Mouse (Mus musculus) CH12.LX (cell line): ENCODE data around the gene Cox19. TPM values are rescaled to one million over a fixed set of nuclear protein-coding genes. Genes with fewer than 3 reads are reported as not detected.
A peak's percentile ranks its signal among the peaks of the same experiment; 100 is the strongest.

Experiments
- DNase-seq: peaks from one replicate; pipeline ENCODE4 v3.0.0-alpha.2; 2013; ENCODE audit errors: extremely low read depth
- H3K27ac ChIP-seq: 2 replicates; pipeline ENCODE4 v1.5.1; 2012; ENCODE audit warnings: low read depth, mild to moderate bottlenecking, control low read depth, moderate library complexity; ENCODE audit not compliant: insufficient read depth
- H3K27me3 ChIP-seq: replicated peaks from 2 replicates; pipeline ENCODE3; 2012; ENCODE audit warnings: inconsistent platforms
- H3K36me3 ChIP-seq, 2 experiments: replicated peaks in 1 of 2; 2 replicates each; pipeline versions ENCODE3 to v1.6.1; 2012; ENCODE audit warnings: inconsistent platforms in 1 of 2, low read length in 1 of 2, mild to moderate bottlenecking in 1 of 2, mixed read lengths in 1 of 2, moderate library complexity in 1 of 2; ENCODE audit not compliant: control insufficient read depth in 1 of 2, insufficient read depth in 1 of 2
- H3K4me1 ChIP-seq, 2 experiments: 2 replicates each; pipeline ENCODE4 v1.6.1; 2012; ENCODE audit warnings: inconsistent platforms in 1 of 2, moderate library complexity in 1 of 2; ENCODE audit not compliant: insufficient read depth in 2 of 2, control insufficient read depth in 1 of 2
- H3K4me2 ChIP-seq: 2 replicates; pipeline ENCODE4 v1.6.1; 2012; ENCODE audit warnings: low read depth, mild to moderate bottlenecking, control low read depth; ENCODE audit not compliant: poor library complexity, insufficient read depth, severe bottlenecking
- H3K4me3 ChIP-seq, 3 experiments: fragments of 150-350 bp in 1 of 3; sonication (generic) in 1 of 3; replicated peaks in 1 of 3; 2 replicates each; pipeline versions ENCODE3 to v1.5.1; 2011 to 2012; ENCODE audit warnings: low read depth in 2 of 3, low read length in 2 of 3, mild to moderate bottlenecking in 2 of 3, moderate library complexity in 2 of 3, control low read depth in 1 of 3, improper control_type of control experiment in 1 of 3, inconsistent platforms in 1 of 3, mixed read lengths in 1 of 3; ENCODE audit not compliant: poor library complexity in 1 of 3
- H3K79me2 ChIP-seq: replicated peaks from 2 replicates; pipeline ENCODE4 v1.6.1; 2012; ENCODE audit warnings: mild to moderate bottlenecking, moderate library complexity; ENCODE audit not compliant: control insufficient read depth, poor library complexity, insufficient read depth, severe bottlenecking; ENCODE audit errors: extremely low read depth
- H3K9ac ChIP-seq: 2 replicates; pipeline ENCODE4 v1.6.1; 2012; ENCODE audit warnings: low read depth, mild to moderate bottlenecking, control low read depth, moderate library complexity; ENCODE audit not compliant: insufficient read depth
- H3K9me3 ChIP-seq: replicated peaks from 2 replicates; pipeline ENCODE3; 2012; ENCODE audit warnings: low read length, inconsistent platforms, mixed read lengths
- BHLHE40 ChIP-seq: IDR thresholded peaks from 2 replicates; pipeline ENCODE4 v1.6.1; 2011; ENCODE audit warnings: mild to moderate bottlenecking, low read depth, low read length, improper control_type of control experiment
- CHD1 ChIP-seq: IDR thresholded peaks from 2 replicates; pipeline ENCODE4 v1.6.1; 2012; ENCODE audit warnings: low read depth, low read length, improper control_type of control experiment, inconsistent platforms
- CHD2 ChIP-seq: IDR thresholded peaks from 2 replicates; pipeline ENCODE4 v1.6.1; 2011; ENCODE audit warnings: low read length, improper control_type of control experiment
- EP300 ChIP-seq: IDR thresholded peaks from 2 replicates; pipeline ENCODE4 v1.6.1; 2011; ENCODE audit warnings: low read length, improper control_type of control experiment
- ETS1 ChIP-seq: conservative IDR thresholded peaks from 2 replicates; pipeline ENCODE4 v1.6.1; 2012; ENCODE audit warnings: low read depth, mild to moderate bottlenecking, inconsistent platforms, low read length, improper control_type of control experiment, moderate library complexity
- HCFC1 ChIP-seq: IDR thresholded peaks from 2 replicates; pipeline ENCODE4 v1.6.1; 2012; ENCODE audit warnings: low read depth, mild to moderate bottlenecking, inconsistent platforms, low read length, improper control_type of control experiment
- IRF4 ChIP-seq: IDR thresholded peaks from 2 replicates; pipeline ENCODE4 v1.6.1; 2014; ENCODE audit warnings: low read depth, mild to moderate bottlenecking, inconsistent platforms, low read length, improper control_type of control experiment
- JUND ChIP-seq: conservative IDR thresholded peaks from 2 replicates; pipeline ENCODE4 v1.6.1; 2011; ENCODE audit warnings: low read depth, low read length, improper control_type of control experiment
- MAZ ChIP-seq: IDR thresholded peaks from 2 replicates; pipeline ENCODE4 v1.6.1; 2012; ENCODE audit warnings: low read depth, mild to moderate bottlenecking, inconsistent platforms, low read length, improper control_type of control experiment, moderate library complexity
- MEF2A ChIP-seq: IDR thresholded peaks from 2 replicates; pipeline ENCODE4 v1.6.1; 2014; ENCODE audit warnings: low read depth, mild to moderate bottlenecking, inconsistent platforms, low read length, improper control_type of control experiment, borderline replicate concordance
- MXI1 ChIP-seq: IDR thresholded peaks from 2 replicates; pipeline ENCODE4 v1.6.1; 2011; ENCODE audit warnings: mild to moderate bottlenecking, low read depth, low read length, improper control_type of control experiment
- POLR2A ChIP-seq: IDR thresholded peaks from 2 replicates; pipeline ENCODE4 v1.6.1; 2011; ENCODE audit warnings: low read depth, mild to moderate bottlenecking, improper control_type of control experiment, low read length
- RAD21 ChIP-seq: IDR thresholded peaks from 2 replicates; pipeline ENCODE4 v1.6.1; 2011; ENCODE audit warnings: low read depth, mild to moderate bottlenecking, low read length, improper control_type of control experiment, moderate library complexity
- RCOR1 ChIP-seq: conservative IDR thresholded peaks from 2 replicates; pipeline ENCODE4 v1.6.1; 2012; ENCODE audit warnings: low read depth, mild to moderate bottlenecking, inconsistent platforms, low read length, improper control_type of control experiment
- TBP ChIP-seq: conservative IDR thresholded peaks from 2 replicates; pipeline ENCODE4 v1.6.1; 2011; ENCODE audit warnings: low read depth, low read length, improper control_type of control experiment
- TCF12 ChIP-seq: IDR thresholded peaks from 2 replicates; pipeline ENCODE4 v1.6.1; 2014; ENCODE audit warnings: low read depth, mild to moderate bottlenecking, inconsistent platforms, low read length, improper control_type of control experiment
- UBTF ChIP-seq: IDR thresholded peaks from 2 replicates; pipeline ENCODE4 v1.6.1; 2012; ENCODE audit warnings: low read depth, mild to moderate bottlenecking, inconsistent platforms, low read length, improper control_type of control experiment, moderate library complexity
- USF1 ChIP-seq: IDR thresholded peaks from 2 replicates; pipeline ENCODE4 v1.6.1; 2014; ENCODE audit warnings: low read depth, mild to moderate bottlenecking, inconsistent platforms, low read length, improper control_type of control experiment
- ZKSCAN1 ChIP-seq: IDR thresholded peaks from 2 replicates; pipeline ENCODE4 v1.6.1; 2012; ENCODE audit warnings: low read depth, inconsistent platforms, low read length, improper control_type of control experiment, borderline replicate concordance
- ZMIZ1 ChIP-seq: IDR thresholded peaks from 2 replicates; pipeline ENCODE4 v1.6.1; 2012; ENCODE audit warnings: low read depth, mild to moderate bottlenecking, inconsistent platforms, low read length, improper control_type of control experiment
- dilution Hi-C: fragments of 300-500 bp; cut with MboI; formaldehyde crosslinking; loops from 2 replicates; pipeline ENCODE4 v1.14.3; 2020; ENCODE audit warnings: low sequenced_read_pairs; ENCODE audit not compliant: extremely low pct_unique_long_range_greater_than_20kb, extremely low pct_ligation_motif_present
- in situ Hi-C: fragments of 300-500 bp; cut with MboI; formaldehyde crosslinking; loops from 3 replicates; pipeline ENCODE4 v1.14.3; 2019; ENCODE audit warnings: low sequenced_read_pairs, low pct_ligation_motif_present, low pct_unique_long_range_greater_than_20kb, mixed read lengths
- polyA plus RNA-seq: library from polyadenylated mRNA; unstranded; fragments of >175 nt; gene quantifications from 2 replicates; pipeline ENCODE4 v1.2.1, GENCODE M21; 2012; ENCODE audit warnings: low read depth; ENCODE audit not compliant: insufficient read length
- total RNA-seq, 2 experiments: library from RNA; depleted of rRNA; stranded (reverse); fragments of 300-350 nt in 1 of 2; fragments of >200 nt in 1 of 2; gene quantifications; 2 replicates each; pipeline ENCODE4 v1.2.3; 2012 to 2014

The Cox19 gene
- total and polyA plus RNA-seq, 3 experiments: 30.1 to 70.1 (median 32.1) TPM

DNA sequence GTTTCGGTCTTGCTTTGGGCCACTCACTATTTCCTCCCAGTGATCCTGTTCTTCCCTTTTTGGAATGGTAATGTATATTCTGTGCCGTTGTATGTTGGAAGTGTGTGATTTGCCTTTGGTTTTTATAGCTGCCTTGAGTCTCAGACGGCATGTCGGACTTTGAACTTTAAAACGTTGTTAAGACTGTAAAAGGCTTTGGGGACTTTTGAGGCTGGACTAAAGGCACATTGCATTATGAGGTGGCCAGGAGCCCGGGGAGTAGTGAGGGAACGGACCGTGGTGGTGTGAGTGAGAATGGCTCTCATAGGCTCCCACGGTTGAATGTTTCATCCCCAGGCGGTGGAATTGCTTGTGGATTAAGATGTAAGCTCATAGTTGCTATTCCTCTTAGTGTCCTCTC is 54.1 kb downstream of the Cox19 start:
- TF ChIP-seq TCF12 (no peak), JUND (no peak), ZKSCAN1 (no peak), POLR2A (no peak), TBP (no peak), RAD21 (no peak), MAZ (no peak)
- no peak overlapping the region for H3K9ac ChIP-seq
- H3K27ac ChIP-seq: peak overlapping the region; percentile 100; the same call in 1 of the 2 replicates
- H3K79me2 ChIP-seq: no peaks in the 10 kb centered on the region
- H3K4me1 ChIP-seq: peaks cover 40 to 88% of the 10 kb centered on the region in 2 experiments
- no peak overlapping the region for H3K4me3 ChIP-seq
- peaks cover 30 to 68% of the 10 kb centered on the region in 2 experiments for H3K36me3 ChIP-seq
- dilution Hi-C loops: no loop called here
- H3K9me3 ChIP-seq: peaks cover 48% of the 10 kb centered on the region
- H3K27me3 ChIP-seq: no peaks in the 10 kb centered on the region
- in situ Hi-C loops: no loop called here
- no peak for DNase-seq
- no peak overlapping the region for H3K4me2 ChIP-seq

DNA sequence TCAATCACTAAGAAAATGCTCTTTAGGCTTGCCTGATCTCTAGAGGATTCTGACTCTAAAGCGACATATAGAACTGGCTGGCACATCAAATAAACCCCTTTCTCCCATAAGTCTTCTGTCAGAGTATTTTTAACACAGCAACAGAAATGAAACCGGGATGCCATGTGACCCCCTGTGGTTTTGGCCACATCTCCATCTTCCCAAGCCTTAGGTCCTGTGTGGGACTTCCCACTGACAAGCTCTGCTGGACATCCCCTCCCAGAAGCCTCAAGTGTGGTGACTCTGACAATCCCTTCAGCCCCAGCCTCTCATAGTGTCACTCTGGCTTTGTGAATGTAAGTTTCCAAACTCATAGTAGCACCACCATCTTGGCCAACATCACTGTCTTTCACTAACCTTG is 57.1 kb downstream of the Cox19 start:
- H3K27ac ChIP-seq: peak overlapping the region; percentile 64
- no peak overlapping the region for H3K4me2 ChIP-seq

More for the DNA sequence above, 57.1 kb downstream of the Cox19 start:
- peaks cover 55% of the 10 kb centered on the region for H3K9me3 ChIP-seq
- H3K9ac ChIP-seq: no peak overlapping the region
- H3K4me3 ChIP-seq: no peak overlapping the region
- peaks cover 52 to 80% of the 10 kb centered on the region in 2 experiments for H3K36me3 ChIP-seq
- DNase-seq: no peak
- in situ Hi-C loops (no loop called here), dilution Hi-C loops (no loop called here)
- TF ChIP-seq POLR2A: no peak
- peak; percentile 34; the same call in 1 of the 2 replicates for TF ChIP-seq IRF4
- peak; percentile 32 for TF ChIP-seq USF1
- no peak for TF ChIP-seq MXI1
- TF ChIP-seq EP300: peak; percentile 42; the same call in 1 of the 2 replicates
- TF ChIP-seq BHLHE40: peak; percentile 38; the same call in 1 of the 2 replicates
- TF ChIP-seq CHD1: no peak
- TF ChIP-seq UBTF: no peak
- TF ChIP-seq HCFC1: no peak
- no peak for TF ChIP-seq TCF12
- TF ChIP-seq ZMIZ1: no peak
- no peak for TF ChIP-seq CHD2
- TF ChIP-seq MEF2A: peak; percentile 64
- no peak for TF ChIP-seq RCOR1
- no peak for TF ChIP-seq RAD21
- peak; percentile 36; the same call in 1 of the 2 replicates for TF ChIP-seq ETS1
- no peaks in the 10 kb centered on the region for H3K27me3 ChIP-seq
- no peaks in the 10 kb centered on the region for H3K79me2 ChIP-seq
- peaks cover 27 to 86% of the 10 kb centered on the region in 2 experiments for H3K4me1 ChIP-seq
